Mouse (Mus musculus) right cerebral cortex, postnatal 36 days (tissue): ENCODE measurements around the gene Nr2c2.

ENCODE experiments used
- DNase-seq, 2 experiments: peaks; one replicate each; pipeline ENCODE4 v3.0.0; 2022; ENCODE audit warnings: low spot score in 2 of 2, mixed read lengths in 1 of 2

Gene Nr2c2

DNA sequence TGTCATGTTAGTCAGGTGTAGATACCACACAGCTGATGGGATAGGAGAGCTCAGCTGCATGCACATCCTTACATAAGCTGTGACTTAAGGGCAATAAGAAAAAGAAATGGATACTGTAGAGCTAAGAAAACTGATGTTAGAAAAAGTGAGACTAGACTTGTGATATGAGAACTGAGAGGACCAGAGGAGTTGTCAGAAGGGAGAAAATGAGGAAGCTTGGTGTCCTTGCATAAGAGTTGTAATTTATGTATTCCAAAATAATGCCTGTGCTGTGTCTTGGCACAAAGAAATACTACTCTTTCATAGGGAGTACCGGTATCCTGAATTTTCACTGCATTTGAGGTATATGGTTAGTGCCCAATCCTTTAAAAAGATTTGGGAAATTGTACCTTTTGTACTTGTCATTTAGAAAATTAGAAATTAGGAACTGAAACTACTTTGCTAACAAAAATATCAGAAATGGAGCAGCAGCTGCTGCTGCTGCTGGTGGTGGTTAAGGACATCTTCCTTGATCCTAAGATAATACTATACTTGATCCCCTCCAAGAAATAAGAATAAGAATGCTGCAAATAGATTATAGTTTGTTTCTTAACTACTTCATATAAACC lies 35.8 kb downstream of the Nr2c2 start:
- no peak for DNase-seq

DNA sequence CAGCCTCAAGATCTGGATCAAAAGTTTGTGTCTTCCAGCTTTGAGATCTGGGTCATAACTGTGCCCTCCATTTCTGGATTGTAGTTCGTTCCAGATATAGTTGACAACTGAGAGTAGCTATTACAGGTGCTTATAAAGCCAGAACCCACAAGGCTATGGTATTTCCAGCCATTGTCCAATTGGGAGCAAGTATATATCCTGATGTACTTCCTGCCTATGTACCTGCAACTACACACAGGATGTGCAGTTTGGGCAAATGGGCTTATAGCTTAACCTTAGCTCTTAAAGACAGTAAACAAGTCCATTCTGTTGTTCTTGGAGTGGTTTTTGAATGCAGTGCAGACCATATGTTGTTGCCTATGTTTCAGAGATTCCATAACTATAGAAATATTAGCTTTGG lies 40.3 kb downstream of the Nr2c2 start:
- DNase-seq, result no peak

DNA sequence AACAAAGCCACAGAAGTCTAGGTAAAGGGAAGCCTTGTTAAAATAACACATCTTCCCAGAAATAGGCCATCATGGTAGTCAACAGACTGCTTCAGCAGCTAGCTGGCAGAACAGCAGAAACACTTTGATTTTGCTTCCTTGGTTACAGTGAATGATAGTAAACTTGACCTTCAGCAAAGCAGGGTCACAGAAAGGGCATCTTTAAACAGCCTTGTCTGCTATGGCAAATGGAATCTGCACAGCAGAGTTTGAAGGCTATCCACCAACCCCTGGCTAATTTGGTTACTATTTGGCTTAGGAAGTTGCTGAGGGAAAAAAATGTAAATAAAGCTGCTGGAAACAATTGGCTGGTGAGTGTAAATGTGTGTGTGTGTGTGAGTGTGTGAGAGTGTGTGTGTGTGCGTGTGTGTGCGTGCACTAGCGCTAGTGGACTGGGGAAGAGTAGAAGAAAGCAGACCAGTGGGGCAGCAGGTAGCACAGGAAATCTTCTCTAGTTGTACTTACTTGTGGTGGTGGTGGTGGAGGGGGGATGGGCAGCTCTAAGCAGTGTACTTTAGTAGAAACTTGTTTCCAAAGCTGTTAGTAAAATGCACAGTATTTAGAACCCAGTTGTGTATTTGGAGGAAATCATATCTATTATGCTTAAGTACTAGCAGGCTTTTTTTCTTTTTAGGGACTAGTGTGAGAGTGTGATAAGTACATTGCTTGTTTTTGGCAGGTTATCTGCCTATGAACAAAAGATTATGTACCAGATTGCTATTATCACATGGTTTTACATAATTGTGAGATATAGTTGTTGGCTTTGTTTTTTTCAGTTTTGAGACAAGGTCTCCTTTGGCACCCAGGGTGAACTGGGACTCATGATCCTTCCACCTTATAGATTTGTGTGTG lies 41.1 kb downstream of the Nr2c2 start:
- DNase-seq, result no peak

DNA sequence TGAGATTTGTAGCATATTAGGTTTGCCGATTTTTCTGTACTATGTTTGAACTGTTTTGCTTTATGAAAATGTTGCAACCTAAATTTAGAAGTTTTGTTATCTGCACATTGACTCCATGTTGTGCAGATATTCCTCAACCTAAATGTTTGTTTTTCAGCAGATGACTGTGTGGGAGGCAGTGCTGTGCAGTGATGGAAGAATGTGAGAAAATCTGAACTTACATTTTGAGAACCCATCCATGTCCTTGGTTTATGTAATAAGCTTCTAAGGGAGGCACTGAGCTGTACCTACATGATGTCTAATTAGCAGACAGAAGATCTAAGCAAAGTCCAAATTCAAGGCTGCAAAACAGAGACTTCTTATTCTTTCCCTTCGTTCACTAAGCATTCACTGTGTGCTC lies 42.4 kb downstream of the Nr2c2 start:
- DNase-seq, result peak in 1 of 2 experiments; percentile 33

DNA sequence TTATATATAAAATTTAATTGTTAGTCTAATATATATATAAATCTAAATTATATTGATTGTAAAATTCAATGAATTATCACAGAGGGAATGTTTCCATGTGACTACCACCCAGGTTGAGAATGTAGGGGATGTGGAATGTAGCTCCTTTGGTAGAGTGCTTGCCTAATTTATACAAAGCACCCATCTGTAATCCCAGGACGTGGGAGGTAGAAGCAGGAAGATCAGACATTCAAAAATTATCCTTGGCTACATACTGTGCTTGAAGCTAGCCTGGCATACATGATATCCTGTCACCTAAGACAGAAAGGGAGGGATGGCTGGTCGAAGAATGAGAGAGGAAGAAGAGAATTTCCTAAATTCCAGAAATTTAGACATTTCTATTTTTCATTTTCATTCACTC lies 45.2 kb downstream of the Nr2c2 start:
- DNase-seq, result peak in 1 of 2 experiments; percentile 43

DNA sequence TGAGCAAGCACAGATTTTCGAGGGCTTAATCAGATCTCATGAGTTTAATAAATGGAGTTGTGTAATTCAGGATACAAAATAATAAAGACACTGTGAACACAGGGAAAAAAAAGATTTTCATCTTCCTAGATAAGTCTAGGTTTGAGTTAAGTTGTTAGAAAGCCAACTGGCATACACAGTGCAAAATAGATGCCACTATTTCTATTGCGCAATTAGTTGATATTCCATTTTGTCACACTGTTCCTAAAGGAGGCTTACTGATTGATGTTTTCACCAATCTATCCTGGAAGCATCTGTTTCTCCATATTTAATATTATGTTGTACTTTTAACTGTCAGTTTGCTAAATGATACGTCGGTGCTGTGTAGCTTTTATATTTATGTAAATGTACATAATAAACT lies 54.7 kb downstream of the Nr2c2 start:
- DNase-seq, result no peak

DNA sequence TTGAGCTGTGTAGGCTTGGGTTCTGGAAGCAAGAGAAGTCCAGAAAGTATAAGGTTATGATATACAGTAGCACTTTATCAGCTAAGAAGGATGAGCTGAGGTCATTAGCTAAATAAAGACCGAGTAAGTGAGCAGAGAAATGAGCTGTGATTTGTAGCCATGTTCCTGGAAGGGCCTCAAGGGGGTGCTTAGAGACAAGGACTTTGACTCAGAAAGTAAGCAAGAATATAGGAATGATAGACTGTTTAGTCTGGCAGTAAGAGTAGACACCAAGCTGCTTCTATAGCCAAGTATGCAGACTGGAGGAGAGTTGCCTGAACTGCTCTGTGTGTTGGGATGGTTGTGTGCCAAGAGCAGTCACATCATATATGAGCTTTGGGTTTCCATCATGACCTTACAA lies 62.6 kb downstream of the Nr2c2 start:
- DNase-seq, result no peak

DNA sequence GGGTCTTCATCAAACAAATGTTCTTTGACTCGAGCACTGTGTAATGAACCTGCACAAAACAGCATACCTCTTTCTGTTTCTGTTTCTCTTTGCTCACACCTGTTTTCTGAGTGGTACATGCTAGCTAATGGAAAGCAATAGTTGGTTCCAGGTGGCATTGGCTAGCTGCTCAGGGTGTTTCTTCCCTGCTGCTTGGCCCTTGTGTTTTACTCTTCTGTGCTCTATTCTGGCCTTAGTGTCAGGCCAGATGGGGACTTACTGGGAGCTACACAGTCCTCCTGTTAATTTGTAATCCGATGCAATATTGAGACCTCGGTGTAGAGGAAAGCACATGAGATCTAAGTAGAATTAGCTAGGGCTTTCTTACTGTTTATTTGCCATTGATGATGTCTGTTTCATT lies 67.6 kb downstream of the Nr2c2 start:
- DNase-seq, result no peak

DNA sequence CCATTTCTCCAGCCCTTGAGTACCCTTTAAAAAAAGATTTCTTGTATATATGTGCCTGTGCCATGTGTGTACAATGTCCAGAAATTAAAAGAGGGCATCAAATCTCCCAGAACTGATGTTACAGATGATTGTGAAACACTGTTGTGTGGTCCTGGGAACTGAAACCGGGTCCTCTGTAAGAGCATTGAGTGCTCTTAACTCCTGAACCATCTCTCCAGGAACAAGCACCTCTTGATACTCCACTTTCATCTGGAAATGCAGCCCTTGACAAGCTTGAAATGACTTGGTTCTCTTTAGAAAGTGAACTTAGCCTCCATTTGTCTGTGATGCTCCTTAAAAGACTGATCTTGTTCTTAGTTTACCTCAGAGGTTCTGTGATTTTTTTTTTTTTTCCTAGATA lies 71.5 kb downstream of the Nr2c2 start:
- no peak for DNase-seq

DNA sequence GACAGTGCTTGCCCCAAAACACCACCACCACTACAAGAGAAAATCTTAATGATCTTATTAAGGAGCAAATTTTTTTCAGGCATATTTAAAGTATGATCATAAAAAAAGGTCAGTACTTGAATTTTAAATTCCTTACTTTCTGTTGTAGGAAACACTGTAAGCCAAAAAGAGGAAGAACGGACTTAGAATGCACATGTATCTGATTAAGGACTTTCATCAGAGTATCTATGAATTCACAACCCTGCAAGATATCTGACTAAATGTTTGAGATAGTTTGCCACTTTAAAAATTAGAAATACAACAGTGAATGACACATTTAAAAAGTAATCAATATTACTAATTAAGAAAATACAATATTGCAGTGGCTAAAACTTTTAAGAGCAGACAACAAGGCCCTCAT lies 85.3 kb downstream of the Nr2c2 start:
- DNase-seq, result no peak

DNA sequence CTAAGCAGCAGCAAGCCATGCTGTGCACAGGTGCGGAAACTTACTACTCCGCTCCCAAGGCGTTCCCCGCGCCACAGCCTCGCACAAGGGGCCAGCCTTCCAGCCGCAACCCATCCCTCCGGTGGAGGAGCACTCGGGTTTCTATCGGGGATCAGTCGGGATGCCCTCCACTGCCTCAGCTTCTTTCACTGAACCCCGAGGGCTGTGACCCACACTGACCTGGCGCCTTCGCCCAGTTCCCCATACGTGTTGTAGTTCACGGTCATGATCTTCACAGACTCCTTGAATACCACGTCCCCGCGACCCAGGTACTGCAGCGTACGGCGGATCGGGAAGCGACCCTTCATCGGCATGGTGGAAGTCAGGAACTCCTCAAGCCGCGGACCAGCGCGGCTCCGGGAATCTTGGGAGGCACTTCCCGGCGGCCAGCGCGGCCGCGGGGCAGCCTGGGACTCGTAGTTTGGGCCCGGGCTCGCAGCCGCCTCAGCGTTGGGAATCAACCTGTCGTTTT lies 92.5 kb downstream of the Nr2c2 start, which contains the start of gene Mrps25:
Gene Mrps25 (minus strand): TSS at position 413 of the 511 bp plus-strand sequence.
- peak; percentile 67 to 69 for DNase-seq

DNA sequence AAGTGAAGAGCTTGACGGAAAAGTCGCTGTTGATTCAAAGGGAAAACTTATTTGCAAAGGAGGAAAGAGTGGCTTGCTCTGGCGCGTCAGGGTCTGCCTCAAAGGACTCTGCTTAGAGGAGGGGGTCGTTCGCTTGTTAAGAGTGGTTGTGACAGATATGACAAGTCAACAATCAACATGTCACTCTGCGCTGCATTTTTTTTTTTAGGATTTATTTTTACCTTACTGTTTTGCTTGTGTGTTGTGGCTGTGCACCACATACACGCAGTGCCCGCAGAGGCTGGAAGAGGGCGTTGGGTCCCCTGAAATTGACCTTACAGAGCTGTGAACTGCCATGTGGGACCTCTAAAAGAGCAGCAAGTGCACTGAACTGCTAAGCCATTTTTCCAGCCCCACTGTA lies 93.0 kb downstream of the Nr2c2 start:
- DNase-seq, result no peak

DNA sequence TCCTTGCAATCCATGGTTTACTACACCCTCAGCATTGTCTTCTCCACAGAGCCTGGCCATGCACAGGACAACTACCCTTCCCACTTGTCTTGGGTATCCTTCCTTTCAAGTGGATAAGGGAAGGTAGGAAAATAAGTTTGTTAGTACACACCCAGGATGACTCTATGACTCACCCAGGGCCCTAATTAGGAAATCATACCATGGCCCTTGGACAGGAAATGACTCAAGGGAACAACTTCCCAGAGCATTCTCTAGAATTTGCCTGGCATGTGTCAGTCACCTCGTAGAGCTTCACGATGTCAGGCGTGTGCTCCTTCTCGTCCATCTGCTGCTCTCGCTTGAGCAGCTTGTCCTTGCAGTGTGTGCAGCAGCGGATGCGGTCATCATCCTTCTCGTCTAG lies 108.2 kb downstream of the Nr2c2 start:
- DNase-seq, result no peak

DNA sequence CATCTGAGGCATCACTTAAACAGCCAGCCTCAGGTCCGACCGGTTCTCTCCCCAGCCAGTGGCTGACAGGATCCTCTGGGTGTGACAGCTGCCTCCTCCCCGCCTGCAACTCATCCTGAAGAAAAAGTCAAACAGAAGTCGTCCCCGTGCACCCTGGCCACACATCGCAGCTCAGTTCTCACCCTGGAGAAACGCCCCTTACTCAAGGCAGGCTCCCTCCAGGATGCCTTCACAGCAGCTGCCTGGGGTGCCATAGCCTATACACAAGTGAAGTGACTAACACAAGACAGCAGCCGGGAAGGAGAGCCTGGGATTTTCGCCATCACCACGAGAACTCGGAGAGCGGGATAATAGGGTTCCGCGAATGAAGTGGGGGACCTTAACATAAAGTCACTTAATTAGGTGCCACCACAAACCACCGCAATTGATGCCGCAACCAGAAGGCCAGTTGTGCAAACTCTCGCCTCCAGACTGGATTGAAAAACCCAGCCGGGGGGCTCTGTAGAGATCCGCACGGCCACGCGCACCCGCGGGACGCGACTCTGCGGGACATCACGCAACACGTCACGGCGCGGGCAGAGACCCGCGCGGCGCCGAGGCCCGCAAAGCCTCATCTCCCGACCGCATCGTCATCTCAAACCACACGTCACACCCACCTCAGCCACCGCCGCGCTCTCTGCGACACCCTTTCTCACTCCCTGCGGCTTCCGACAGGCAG lies 123.0 kb downstream of the Nr2c2 start:
- DNase-seq, result no peak

DNA sequence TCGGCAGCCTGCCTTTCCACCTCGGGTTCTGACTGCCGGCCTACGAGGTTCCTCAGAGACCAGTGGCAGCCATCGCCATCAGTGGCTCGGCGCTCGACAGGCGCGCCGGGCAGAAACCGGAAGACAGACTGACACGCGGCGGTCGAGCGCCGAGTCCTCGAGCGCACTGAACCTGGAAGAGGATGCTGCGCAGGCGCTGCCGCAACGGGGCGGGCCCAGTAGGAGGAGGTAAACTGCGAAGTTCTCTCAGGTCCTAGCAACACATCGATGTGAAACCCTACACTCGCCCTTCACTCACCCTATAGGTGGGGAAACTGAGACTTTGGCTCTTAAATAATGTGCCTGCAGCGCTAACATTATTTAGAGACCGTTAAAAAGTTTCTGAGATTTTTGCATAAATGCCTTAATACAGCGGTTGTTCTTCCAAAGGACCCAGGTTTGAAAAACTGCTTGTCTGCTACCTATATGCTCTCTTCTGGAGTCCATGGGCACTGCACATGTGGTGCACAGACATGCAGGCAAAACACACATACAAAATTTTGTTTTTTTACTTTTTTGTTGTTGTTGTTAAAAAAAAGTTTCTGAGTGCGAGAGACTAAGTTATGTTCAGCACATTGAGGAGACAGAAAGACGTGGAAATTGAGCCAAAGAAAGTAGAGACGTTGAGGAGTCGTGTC lies 123.7 kb downstream of the Nr2c2 start, which contains the start of gene Rbsn:
Gene Rbsn (minus strand): TSS at position 153 of the 677 bp plus-strand sequence.
- DNase-seq, result peak; percentile 91 to 93

DNA sequence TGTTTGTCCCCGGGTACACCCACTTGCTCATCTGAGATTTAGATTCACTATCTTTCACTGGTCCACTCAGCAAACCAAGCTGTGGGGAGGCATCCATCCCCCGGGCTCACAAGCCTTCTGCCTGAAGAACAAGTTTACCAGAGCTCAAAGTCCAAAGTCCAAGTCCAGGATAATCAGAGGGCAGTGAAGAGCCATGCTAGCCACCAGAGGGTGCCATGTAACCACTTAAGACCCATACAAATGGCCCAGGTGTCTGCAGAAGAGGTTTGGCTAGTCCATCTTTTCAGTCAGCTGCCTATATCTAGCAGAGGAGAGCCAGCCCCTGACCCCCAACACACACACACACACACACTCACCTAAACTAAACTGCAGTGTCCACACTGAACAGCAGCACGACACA lies 128.3 kb downstream of the Nr2c2 start:
- peak; percentile 26 to 33 for DNase-seq

DNA sequence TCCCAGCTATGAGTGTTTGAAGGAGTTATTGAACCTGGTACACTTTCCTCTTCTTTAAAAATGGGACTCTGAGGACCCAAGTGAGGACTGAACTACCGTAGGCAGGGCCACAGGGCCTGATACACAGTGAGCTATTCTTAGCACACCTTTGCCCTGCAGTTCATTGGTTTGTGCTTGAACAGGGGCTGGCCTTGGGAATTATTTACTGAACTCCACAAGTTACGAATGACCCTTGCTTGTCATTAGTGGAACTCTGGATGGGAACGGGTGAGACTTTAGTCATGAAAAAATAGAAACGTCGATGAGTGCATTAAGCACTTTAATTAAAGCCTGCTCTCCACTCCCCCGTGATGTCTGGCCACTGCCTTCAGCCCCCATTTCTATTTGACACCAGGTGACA lies 130.4 kb downstream of the Nr2c2 start:
- no peak for DNase-seq

DNA sequence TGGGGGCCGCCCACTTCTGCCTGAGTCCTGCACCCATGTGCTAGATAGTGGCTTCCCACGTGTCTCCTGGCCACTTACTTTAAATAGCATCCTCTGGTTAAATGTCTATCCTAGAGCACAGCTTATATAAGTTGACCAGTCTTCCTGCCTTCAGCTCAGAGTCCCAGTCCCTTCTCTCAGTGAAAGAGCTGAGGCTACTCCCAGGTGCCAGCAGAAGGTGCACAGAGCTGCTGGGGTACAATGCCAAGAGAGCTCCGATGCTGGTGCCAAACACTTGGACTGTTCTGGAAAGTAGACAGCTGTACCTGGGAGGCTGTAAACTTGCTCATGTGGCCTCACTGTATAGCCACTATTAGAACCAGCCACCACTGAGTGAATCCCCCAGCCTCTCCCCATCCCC lies 130.8 kb downstream of the Nr2c2 start:
- DNase-seq, result no peak
